Mouse (Mus musculus) induced T-regulatory cell, adult 2 months (primary cell): ENCODE data around the gene Nubpl.

Source experiments
- DNase-seq: peaks from one replicate; pipeline ENCODE4 v3.0.0-alpha.2; 2012; ENCODE audit warnings: low read depth

Gene Nubpl

DNA sequence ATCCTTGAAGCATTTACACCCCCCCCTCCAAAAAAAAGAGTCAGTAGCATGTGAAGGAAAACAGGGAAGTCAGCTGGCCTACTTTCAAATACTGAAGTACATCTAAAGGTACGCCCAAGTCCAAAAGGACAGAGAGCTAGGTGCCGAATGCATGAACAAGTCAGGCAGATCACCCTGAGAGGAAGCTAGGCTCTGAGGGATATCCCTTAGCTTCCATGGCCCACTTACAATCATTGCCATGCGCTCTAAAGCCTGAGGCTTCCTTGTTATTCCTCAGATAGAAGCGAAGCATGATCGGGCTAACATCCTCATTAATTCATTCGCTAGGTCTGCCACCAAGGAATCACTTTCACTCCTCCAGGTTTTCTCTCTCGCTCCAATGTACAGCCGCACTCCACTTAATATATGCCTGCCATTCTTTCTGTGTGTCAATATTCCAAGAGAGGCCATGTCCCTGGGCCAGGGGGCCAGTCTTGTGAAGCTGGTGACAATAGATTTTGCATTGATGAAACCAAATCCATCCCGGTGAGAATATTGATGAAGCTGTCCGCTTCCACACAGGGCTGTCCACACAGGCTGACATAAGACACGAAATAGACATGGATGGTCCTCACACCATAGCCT, 237.7 kb downstream of the Nubpl start:
- DNase-seq = no peak

- no peak for DNase-seq
Observed at GRCm38 (mm10) chr12:52338136-52338753, 240.7 kb downstream of the Nubpl start.

DNA sequence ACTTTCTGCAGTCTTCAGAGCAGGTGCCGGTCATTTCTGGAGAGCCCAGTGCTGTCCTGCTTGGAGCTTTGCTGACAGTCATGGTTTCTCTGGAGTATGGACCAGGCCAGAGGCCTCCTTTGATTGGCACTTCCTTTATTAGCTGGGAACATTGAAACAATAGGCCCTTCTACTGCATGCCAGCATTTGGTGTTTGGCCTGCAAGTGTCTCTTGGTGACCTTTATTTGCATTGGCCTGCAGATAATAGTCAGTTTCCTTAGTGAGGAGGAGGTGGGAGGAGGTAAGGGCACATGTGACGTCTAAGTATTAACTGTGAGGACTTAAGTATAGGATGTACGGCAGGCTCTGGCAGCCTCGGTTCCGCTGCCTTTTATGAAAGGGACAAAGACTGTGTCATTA, 249.1 kb downstream of the Nubpl start:
- no peak for DNase-seq

- DNase-seq = no peak
Observed at GRCm38 (mm10) chr12:52350276-52350675, 252.7 kb downstream of the Nubpl start.

GRCm38 (mm10) chr12:52359484-52359883, 261.9 kb downstream of the Nubpl start:
- no peak for DNase-seq

DNA sequence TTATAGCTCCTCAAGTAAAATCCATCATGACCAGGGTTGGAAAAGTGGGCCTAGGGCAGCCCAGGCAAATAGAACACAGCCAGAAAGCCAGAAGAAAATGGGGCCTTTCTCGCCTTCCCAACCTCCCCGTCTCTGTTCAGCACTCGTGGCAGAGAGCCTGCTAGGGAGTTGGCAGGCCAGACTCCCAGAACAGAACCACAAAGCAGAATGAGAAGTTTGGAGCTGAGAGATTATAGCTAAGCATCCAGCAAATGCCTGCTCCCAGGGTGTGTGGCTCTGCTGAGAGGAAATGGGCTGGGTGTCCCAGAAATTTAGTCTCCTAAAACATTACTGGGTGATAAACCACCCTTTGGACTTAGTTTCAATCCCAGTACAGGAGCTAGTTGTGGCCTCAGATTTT, 262.6 kb downstream of the Nubpl start:
- DNase-seq = no peak

GRCm38 (mm10) chr12:52361198-52361597, 263.7 kb downstream of the Nubpl start:
- DNase-seq = no peak
